Mouse (Mus musculus) adrenal gland, postnatal 25 days (tissue): ENCODE data around the gene Cwh43. TPM values are rescaled to one million over a fixed set of nuclear protein-coding genes. Genes with fewer than 3 reads are reported as not detected.

ENCODE experiments used
- DNase-seq: peaks from one replicate; pipeline ENCODE4 v3.0.0; 2021; ENCODE audit warnings: mixed read lengths
- long read RNA-seq: library from polyadenylated mRNA; stranded (forward); transcript quantifications from one replicate; pipeline ENCODE4 v2.0.0, GENCODE M21; 2021
- total RNA-seq: library from RNA; stranded (reverse); gene quantifications from 2 replicates; pipeline ENCODE4 v1.2.3, GENCODE M21; 2021

The Cwh43 gene
- 0.12 TPM in 1 of 2 replicates, not detected in the other for total RNA-seq
- long read RNA-seq, result 0 reads

DNA sequence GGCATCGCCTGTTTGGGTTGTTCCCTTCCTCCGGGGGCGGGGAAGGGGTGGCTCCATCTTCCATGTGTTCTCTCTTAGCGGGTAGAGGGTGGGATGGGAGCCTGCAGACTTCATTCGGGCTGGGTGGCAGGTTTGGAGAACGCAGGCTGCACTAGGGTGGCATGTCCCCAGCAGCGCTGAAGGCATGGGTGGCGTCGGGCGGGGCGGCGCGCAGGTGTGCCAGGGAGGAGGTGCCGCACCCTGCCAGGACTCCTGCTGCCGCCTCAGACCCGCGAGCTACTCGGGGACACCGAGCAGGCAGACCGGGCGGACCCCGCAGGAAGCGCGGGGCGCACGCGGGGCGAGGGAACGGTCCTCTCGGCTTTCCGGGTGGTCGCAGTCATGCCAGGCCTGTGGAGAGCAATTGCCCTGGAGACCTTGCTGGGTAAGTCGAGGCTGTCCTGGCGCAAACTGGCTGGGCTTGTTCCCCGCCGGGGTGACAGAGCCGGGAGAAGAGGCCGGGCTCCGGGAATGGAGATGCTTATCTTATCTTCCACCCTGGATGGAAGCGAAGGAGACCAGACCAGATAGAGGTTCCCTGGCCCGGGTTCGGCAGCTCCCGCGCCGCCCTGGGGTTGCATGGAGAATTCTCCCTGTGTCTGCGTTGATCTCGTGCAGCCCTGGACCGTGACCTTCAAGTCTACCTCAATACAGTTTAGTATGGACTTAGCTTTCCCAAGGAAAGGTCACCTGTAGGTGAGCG lies at the start of gene Cwh43:
TSS of gene Cwh43 (plus strand) at position 95 of the 742 bp plus-strand sequence.
- peak; percentile 23 for DNase-seq

GRCm38 (mm10) chr5:73359134-73359751 lies 46.6 kb upstream of the Cwh43 start:
- DNase-seq, result no peak

DNA sequence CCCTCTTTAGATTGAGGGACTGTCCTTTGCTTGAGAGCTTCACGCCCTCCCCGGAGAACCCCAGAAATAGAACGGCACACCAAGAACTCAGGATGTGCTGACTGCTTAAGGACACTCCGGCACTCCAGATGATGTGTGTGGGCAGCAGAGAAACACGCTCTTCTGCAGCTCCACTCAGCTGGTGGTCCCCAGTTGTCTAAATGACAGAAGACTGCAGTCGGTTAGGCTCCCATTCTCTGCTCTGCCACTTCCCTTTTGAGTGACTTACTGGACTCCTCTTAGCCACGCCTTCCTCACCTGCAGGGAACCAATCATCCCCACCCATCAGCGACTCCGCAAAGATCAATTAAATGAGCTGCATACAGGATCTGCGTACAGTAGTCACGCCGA lies 46.1 kb upstream of the Cwh43 start:
- DNase-seq, result no peak

- DNase-seq, result no peak
Measured at GRCm38 (mm10) chr5:73360240-73360639, 45.6 kb upstream of the Cwh43 start.

- no peak for DNase-seq
Measured at GRCm38 (mm10) chr5:73362338-73362737, 43.5 kb upstream of the Cwh43 start.

GRCm38 (mm10) chr5:73362791-73363190 lies 43.1 kb upstream of the Cwh43 start:
- no peak for DNase-seq

- no peak for DNase-seq
Measured at GRCm38 (mm10) chr5:73364107-73364864, 41.6 kb upstream of the Cwh43 start.

- DNase-seq, result no peak
Measured at GRCm38 (mm10) chr5:73367906-73368305, 38.0 kb upstream of the Cwh43 start.

GRCm38 (mm10) chr5:73368845-73369447 lies 36.9 kb upstream of the Cwh43 start:
- DNase-seq, result no peak

- DNase-seq, result no peak
Measured at GRCm38 (mm10) chr5:73369731-73370130, 36.1 kb upstream of the Cwh43 start.

DNA sequence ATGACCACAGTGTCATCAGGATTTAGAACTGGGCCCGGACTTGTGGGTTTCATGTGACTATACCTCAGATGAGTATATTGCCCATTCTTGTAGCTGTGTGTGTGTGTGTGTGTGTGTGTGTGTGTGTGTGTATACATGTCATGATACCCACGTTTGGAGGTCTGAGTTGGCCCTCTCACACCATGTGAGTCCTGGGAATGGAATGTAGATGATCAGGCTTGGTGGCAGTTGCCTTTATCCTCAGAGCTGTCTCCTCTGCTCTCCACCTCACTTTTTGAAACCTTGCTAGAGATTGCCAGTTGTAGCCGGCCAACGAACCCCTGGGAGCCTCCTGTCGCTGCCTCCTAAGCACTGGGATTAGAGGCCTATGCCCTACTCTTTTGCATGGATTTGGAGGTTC lies 33.3 kb upstream of the Cwh43 start:
- DNase-seq, result no peak

DNA sequence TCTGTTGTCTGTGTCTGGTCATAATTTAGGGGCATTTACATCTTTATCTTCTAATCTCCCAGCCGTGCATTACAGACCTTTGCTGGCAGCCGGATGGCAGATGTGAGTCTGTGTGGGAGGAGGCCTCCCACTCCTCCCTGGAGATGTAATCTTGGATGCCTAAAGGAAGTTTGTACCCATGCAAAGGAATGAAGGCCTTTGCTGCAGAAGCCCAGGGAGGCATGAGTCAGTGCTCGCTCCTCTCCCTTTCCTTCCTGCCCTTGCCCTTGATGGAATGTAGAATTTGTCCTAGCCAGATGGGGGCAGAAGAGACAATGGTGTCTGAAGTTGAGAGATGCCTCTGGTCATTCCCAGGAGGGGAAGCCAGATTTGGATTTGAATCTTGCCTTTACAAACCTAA lies 32.7 kb upstream of the Cwh43 start:
- no peak for DNase-seq

GRCm38 (mm10) chr5:73376041-73376440 lies 29.8 kb upstream of the Cwh43 start:
- DNase-seq, result no peak

GRCm38 (mm10) chr5:73376491-73376890 lies 29.4 kb upstream of the Cwh43 start:
- no peak for DNase-seq

DNA sequence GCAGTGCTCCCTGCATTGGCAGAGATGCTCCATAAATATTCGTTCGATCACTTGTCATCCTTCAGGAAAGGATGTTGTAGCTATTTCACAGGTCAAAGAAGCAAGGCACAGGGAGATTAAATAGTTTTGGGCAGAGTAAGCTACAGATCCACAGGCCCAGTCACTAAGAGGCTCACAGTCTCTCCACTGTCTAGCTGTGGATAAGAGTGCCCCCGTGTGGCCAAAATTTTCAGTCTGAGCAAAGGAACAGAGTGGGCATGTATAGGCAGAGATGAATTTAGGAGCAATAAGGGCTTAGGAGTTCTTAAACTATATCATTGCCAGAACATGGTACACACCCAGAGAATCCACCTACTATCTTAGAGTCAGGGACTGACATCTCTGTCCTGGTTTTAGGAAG lies 26.0 kb upstream of the Cwh43 start:
- peak; percentile 90 for DNase-seq

- no peak for DNase-seq
Measured at GRCm38 (mm10) chr5:73380829-73381228, 25.0 kb upstream of the Cwh43 start.

DNA sequence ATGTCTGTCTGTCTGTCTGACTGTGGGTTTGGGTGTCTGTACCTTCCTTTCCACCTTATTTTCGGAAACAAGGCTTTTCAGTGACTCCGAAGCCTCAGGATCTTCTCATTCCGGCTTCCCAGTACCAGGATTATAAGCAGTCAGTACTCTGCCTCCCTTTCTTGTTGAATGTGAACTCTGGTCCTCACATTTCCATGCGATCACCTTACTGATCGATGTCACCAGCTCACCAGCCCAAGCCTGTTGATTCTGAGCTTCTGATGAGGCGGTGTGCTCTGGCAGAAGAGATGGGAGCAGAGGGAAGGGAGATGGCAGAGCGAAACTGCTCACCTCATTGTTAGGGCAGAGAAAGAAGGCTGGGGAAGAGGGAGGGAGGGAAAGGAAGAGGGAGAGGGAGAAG lies 24.4 kb upstream of the Cwh43 start:
- no peak for DNase-seq

DNA sequence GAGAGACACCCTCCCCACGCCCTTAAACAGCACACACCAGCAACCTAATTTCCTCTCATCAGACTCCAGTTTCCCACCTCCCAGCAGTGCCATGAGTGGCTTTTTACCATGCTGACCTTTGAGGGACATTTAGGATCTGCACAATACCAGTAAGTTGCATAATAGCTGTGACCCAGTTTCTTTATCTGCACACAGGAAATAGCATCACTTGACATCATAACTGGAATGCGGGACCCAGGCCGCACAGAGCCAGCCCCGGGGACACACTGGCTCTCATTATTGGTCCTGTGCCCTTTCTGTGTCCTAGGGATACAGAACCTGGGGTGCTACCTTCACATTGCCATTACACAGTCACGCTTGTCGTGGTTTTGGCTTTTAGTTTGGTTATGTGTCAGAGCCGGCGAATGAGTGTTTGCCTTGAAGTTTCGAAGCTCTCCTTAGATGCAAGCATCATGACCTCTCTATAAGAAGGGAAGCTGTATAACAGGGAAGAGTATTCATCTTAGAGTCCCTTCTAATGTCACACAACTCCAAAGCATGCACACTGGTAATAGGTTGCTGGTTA lies 23.8 kb upstream of the Cwh43 start:
- no peak for DNase-seq

DNA sequence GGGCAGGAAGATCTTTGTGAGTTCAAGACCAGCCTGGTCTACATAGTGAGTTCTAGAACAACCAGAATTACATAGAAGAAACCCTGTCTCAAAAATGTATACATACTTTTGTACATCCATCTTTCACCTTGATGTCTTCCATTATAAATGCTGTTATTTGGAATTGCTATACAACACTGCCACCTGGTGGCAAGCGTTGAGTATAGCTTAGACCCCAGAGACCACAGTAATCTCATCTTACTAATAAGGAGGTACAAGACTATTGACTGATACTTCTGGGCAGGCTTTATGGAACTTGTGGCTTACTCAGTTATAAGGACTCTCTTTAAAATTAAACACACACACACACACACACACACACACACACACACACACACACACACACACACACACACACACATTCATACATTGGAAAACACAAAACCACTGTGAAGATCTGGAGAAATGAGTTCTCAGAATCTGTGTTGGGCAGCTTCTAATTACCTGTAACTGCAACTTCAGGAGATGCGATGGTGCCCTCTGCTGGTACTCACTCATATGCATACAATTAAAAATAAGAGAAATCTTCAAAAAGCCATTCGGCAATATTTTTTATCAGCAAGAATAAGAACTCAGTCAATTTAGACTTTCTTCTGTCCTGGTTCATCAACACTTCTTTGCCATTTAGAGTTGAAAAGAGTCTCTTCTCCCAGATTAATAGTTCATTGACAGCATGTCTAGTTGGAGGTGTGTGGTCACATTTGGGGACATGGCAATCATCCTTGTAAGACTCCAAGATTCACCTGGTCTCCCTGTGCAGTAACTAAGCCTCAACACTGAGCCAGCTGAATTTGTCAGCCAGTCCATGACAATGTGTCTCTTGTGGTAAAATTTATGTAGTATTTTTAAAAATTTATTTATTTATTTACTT lies 22.9 kb upstream of the Cwh43 start:
- peak; percentile 63 for DNase-seq

DNA sequence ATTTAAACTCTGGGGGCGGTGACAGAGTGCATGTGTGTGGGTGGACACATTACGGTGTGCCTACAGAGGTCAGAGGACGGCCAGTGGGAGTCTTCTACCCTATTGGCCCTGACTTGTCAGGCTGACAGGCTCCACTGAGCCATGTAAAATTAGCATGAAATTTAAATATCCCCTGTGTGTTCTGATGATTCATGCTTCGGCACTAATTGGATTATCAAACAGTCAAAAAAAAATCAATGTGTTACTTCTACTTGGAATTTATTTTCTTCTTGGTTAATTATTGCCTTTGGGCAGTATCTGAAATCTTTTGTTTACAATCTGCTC lies 22.3 kb upstream of the Cwh43 start:
- no peak for DNase-seq

DNA sequence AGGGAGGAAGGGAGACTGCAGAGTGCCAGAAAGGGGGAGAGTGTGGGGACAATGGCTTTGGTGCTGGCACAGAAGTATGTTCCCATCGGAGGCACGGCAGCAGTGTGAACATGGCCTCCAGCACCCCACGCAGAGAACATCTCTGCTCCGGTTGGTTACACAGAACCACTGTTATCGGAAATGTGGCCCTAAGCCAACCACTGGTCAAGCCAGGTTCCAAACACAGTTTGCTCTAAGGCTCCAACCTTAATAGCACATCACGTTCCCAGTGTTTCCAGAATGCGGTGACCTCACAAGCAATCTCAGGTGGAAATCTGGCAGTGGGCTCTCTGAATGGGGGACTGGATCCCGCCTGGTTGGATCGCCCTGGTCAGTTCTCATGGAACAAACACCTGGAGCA lies 12.8 kb upstream of the Cwh43 start:
- DNase-seq, result no peak
